Mouse (Mus musculus) ES-E14 (cell line): ENCODE measurements at regions not wholly inside any gene's neighbourhood (a gene's known extent, or its start where the extent isn't known, plus 50 kb on each side); places are given as distances from the start of the nearest gene placed in this dataset.

ENCODE experiments used
- CHD2 ChIP-seq: IDR thresholded peaks from 2 replicates; pipeline ENCODE4 v1.6.1; 2014; ENCODE audit warnings: mild to moderate bottlenecking, low read depth, low read length, inconsistent platforms
- MAFK ChIP-seq: IDR thresholded peaks from 2 replicates; pipeline ENCODE4 v1.6.1; 2014; ENCODE audit warnings: mild to moderate bottlenecking, low read depth, low read length, inconsistent platforms; ENCODE audit not compliant: insufficient read depth
- ZC3H11A ChIP-seq: IDR thresholded peaks from 2 replicates; pipeline ENCODE4 v1.6.1; 2012; ENCODE audit warnings: low read depth, mild to moderate bottlenecking, inconsistent platforms, low read length, borderline replicate concordance

DNA sequence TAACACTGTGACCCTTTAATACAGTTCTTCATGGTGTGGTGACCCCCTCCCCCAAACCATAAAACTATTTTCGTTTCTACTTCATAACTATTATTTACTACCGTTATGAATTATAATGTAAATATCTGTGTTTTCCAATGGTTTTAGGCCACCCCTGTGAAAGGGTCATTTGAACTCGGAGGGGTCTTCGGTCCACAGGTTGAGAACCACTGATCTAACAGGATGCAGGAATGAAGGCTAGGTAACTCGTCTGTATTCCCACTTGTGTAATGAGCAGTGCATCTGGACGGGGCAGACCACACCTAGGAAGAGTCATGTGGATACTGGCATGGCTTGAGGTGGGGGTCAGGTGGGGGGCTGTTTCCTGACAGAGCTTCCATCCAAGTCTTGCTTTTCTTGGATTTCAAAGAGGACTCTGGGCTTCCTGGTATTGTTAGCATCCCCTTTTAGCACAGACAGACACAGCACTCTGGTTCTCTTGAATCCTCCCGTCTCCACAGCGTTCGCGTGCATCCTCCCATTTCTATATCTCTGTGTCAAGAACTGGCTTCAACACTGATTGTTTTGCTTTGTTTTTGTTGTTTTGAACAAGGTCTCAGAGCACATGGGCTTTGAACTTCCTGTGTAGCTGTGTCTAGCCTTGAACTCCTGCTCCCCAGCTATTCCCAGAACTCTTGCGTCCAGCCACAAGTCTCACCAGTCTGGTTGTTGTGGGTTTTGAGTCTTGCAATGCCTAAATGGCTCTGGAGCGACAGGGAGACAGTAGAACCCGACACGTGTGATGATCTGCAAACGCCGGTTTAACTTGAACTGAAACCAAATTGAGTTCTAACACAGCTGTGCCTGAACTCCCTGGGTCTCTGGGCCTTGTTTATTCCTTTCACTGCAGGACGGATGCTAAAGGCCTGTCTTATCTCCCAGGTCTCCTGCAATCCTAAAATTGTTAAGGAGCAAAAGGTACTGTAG lies 75.4 kb upstream of the Ralgps2 start:
- no peak for TF ChIP-seq MAFK
- no peak for TF ChIP-seq ZC3H11A
- TF ChIP-seq CHD2, result no peak
